Mouse (Mus musculus) spleen, adult 2 months (tissue): ENCODE results near the gene Arid1a. TPM values are rescaled to one million over a fixed set of nuclear protein-coding genes. Genes with fewer than 3 reads are reported as not detected.
A peak's percentile ranks its signal among the peaks of the same experiment; 100 is the strongest.
"Not testable (repeated sequence)": the region's sequence is repeated elsewhere in the genome, so short reads cannot be mapped to it uniquely, and the experiment has no call there.

Source experiments
- DNase-seq, 2 experiments: peaks; one replicate each; pipeline versions ENCODE4 v3.0.0 to v3.0.0-alpha.2; 2012 to 2021; ENCODE audit warnings: low spot score in 2 of 2, low read depth in 1 of 2
- H3K27ac ChIP-seq: fragments of 200-500 bp; 2 replicates; pipeline ENCODE4 v1.5.1; 2012; ENCODE audit warnings: low read length, inconsistent platforms; ENCODE audit not compliant: insufficient read depth
- H3K27me3 ChIP-seq: fragments of 200-500 bp; 2 replicates; pipeline ENCODE4 v1.6.1; 2012; ENCODE audit warnings: mild to moderate bottlenecking, moderate library complexity, low read length, inconsistent platforms; ENCODE audit not compliant: control insufficient read depth, insufficient read depth
- H3K36me3 ChIP-seq: fragments of 200-500 bp; 2 replicates; pipeline ENCODE4 v1.6.1; 2012; ENCODE audit warnings: mild to moderate bottlenecking, low read length, inconsistent platforms; ENCODE audit not compliant: control insufficient read depth, insufficient read depth
- H3K4me1 ChIP-seq: fragments of 200-500 bp; 2 replicates; pipeline ENCODE4 v1.6.1; 2011; ENCODE audit warnings: inconsistent platforms; ENCODE audit not compliant: control insufficient read depth, insufficient read depth, insufficient read length
- H3K4me3 ChIP-seq: fragments of 200-500 bp; 2 replicates; pipeline ENCODE4 v1.5.1; 2011; ENCODE audit warnings: mild to moderate bottlenecking, inconsistent platforms; ENCODE audit not compliant: insufficient read depth, insufficient read length; ENCODE audit errors: extremely low read depth
- CTCF ChIP-seq: fragments of 200-500 bp; IDR thresholded peaks from 2 replicates; pipeline ENCODE4 v1.5.1; 2011; ENCODE audit warnings: mild to moderate bottlenecking, inconsistent platforms; ENCODE audit not compliant: insufficient read depth, insufficient read length, insufficient replicate concordance; ENCODE audit errors: extremely low read depth
- POLR2A ChIP-seq: fragments of 200-500 bp; IDR thresholded peaks from 2 replicates; pipeline ENCODE4 v1.6.1; 2011; ENCODE audit warnings: low read depth, low read length, inconsistent platforms
- WGBS: fragments of 180-500 bp; shearing (Covaris S2); methylation state at CpG from one replicate; pipeline ENCODE4 v1.1.7; 2018; 5-methylcytosine and 5-hydroxymethylcytosine counted together
- polyA plus RNA-seq: library from polyadenylated mRNA; depleted of rRNA; stranded (reverse); fragments of >200 nt; gene quantifications from 2 replicates; pipeline ENCODE4 v1.2.3, GENCODE M21; 2012

Gene Arid1a
- polyA plus RNA-seq, 1 experiment: 150 TPM

DNA sequence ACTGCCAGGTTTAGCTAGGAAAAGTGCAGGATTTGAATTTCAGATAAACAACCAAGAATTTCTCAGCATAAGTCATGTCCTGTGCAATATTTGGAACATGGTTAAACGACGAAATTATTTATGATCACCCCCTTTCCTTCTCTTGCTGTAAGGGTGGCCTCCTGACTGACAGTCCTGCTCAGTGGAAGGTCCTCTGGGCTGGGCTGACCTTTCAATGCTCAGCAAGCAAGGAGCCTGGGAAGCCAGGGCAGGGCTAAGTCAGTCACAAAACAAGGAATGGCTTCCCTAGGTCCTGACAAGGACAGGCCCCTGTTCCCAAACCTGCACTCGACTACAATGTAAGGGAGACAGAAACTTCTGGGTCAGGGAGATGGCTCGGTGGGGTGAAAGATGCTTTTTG, 104.6 kb downstream of the Arid1a start:
- 68% methylated on average over 4 of the region's 4 CpGs for WGBS
- Histone ChIP-seq H3K36me3 (no peaks in the 10 kb centered on the region), H3K4me1 (peaks cover 5% of the 10 kb centered on the region; the same call in 1 of the 2 replicates), H3K27me3 (no peaks in the 10 kb centered on the region), H3K4me3 (no peak overlapping the region), H3K27ac (no peak overlapping the region)
- no peak for DNase-seq
- no peak for TF ChIP-seq CTCF

DNA sequence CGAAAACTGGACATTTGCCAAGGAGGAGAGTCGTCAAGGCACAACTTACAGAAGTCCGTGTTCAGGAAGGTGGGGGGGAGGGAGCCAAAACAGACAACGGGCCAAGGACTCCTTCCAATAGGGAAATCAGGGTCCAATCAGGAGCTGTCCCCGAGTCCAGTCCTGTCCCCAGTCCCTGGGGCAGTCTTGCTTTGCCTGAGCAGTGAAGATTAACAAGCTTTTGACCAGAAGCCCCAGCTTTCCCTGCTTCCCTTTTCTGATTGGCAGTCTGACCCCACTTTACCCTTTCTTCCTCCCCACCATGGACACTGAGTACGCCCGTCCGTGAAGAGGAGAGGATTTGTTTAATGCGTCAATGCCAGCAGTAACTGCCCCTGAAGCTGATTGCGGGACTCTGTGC, 105.1 kb downstream of the Arid1a start:
- DNase-seq: no peak
- Histone ChIP-seq H3K27me3 (no peaks in the 10 kb centered on the region), H3K36me3 (no peaks in the 10 kb centered on the region), H3K4me3 (no peak overlapping the region), H3K27ac (no peak overlapping the region), H3K4me1 (peaks cover 2% of the 10 kb centered on the region; the same call in 1 of the 2 replicates)
- TF ChIP-seq POLR2A: no peak
- no peak for TF ChIP-seq CTCF
- 50% methylated on average over 10 of the region's 10 CpGs for WGBS

DNA sequence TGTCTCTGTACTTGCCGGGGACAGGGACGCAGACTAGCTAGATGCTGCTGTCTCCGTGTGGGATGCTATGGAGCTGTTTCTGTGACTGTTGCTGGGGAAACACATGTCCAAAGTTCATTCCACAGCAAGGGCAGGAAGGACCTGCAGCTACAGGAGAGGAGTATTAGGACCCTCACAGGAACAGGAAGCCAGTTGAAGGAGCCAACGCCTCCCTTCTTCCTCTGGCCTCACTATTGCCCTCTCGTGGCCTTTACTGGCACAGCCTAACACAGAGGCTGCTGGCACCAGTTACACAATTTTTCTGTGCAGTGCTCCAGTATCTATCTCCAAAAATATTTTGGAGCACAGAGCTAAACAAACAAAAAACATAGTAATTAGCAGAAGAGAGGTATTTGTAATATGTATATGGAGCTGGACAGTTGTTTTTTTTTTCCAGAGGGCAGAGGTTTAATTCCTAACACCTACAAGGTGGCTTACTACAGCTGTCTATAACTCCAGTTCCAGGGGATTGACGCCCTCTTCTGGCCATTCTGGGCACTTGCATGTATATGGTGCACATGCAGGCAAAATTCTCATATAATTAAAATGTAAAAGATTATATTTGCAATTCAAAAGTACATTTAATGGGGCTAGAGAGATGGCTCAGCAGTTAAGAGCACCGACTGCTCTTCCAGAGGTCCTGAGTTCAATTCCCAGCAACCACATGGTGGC, 106.4 kb downstream of the Arid1a start, which contains the start of gene Zdhhc18:
Gene Zdhhc18, minus strand, starts transcription at position 166 of the 711 bp plus-strand sequence.
- peak within 1 kb of the TSS; percentile 71 for H3K27ac ChIP-seq
- DNase-seq: peak; percentile 74 to 87

DNA sequence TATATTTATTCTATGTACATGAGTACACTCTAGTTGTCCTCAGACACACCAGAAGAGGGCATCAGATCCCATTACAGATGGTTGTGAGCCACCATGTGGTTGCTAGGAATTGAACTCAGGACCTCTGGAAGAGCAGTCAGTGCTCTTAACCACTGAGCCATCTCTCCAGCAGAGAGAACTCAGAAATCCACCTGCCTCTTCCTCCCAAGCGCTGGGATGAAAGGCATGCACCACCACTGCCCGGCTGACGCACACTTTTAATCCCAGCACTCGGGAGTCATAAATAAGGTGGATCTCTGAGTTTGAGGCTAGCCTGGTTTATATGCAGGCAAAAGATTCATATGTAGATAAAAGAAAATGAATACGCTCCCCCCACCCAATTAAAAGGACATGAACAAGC, 107.1 kb downstream of the Arid1a start:
- H3K27me3 ChIP-seq, H3K4me1 ChIP-seq, H3K36me3 ChIP-seq, DNase-seq: not testable (repeated sequence)
- H3K27ac ChIP-seq: peak overlapping the region; percentile 71; the same call in 1 of the 2 replicates
- H3K4me3 ChIP-seq: peak overlapping the region; percentile 56; the same call in 1 of the 2 replicates
- WGBS: 77% methylated on average over 5 of the region's 5 CpGs

More for the DNA sequence above, 106.4 kb downstream of the Arid1a start, which contains the start of gene Zdhhc18:
- Histone ChIP-seq H3K36me3 (no peaks in the 10 kb centered on the region), H3K4me1 (no peaks in the 10 kb centered on the region), H3K4me3 (peak within 1 kb of the TSS; percentile 56), H3K27me3 (no peaks in the 10 kb centered on the region)
- WGBS: 27% methylated on average over 7 of the region's 7 CpGs
- TF ChIP-seq POLR2A (no peak; the same call in 1 of the 2 replicates), CTCF (peak; percentile 81; the same call in 1 of the 2 replicates)

DNA sequence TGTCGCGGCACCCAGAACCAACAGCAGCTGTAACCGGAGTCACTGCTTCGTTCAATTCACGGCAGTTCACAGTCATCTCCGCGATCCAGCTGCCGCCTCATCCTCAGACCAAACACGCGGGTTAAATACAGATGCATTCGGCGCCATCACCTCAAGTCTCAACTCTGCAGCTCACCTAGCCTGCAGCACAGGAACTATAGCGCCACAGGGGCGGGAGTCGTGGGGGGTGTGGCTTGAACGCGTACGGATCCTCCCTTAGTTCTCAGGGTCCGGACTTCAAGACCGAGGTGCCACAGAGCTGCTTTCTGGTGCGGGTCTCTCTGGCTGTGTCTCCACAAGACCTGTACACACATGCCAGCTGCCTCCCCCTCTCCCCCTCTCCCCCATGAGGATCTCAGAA, 110.9 kb downstream of the Arid1a start:
- H3K27me3 ChIP-seq: no peaks in the 10 kb centered on the region
- TF ChIP-seq CTCF (no peak), POLR2A (no peak)
- no peaks in the 10 kb centered on the region for H3K36me3 ChIP-seq
- WGBS: 89% methylated on average over 21 of the region's 21 CpGs
- no peaks in the 10 kb centered on the region for H3K4me1 ChIP-seq
- H3K4me3 ChIP-seq: no peak overlapping the region
- DNase-seq: no peak
- H3K27ac ChIP-seq: no peak overlapping the region

DNA sequence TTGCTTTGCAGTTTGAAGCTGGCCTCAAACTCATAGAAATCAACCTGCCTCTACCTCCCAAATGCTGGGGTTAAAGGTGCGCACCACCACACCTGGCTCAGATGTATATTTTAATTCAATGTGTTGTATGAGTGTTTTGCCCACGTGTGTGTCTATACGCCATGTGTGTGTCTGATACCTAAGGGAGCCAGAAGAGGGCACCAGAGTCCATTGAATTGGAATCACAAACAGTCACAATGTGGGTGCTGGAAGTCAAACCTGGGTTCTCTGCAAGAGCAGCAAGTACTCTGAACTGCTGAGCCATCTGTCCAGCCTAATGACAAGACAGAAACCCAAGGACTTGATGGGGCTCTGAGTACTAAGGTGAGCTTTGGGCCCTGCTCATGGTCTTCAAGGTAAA, 111.4 kb downstream of the Arid1a start:
- Histone ChIP-seq H3K27ac (no peak overlapping the region), H3K27me3 (no peaks in the 10 kb centered on the region), H3K4me3 (no peak overlapping the region), H3K36me3 (no peaks in the 10 kb centered on the region), H3K4me1 (no peaks in the 10 kb centered on the region)
- no peak for DNase-seq
- WGBS: 91% methylated on average over 3 of the region's 3 CpGs
- no peak for TF ChIP-seq CTCF
- TF ChIP-seq POLR2A: no peak

DNA sequence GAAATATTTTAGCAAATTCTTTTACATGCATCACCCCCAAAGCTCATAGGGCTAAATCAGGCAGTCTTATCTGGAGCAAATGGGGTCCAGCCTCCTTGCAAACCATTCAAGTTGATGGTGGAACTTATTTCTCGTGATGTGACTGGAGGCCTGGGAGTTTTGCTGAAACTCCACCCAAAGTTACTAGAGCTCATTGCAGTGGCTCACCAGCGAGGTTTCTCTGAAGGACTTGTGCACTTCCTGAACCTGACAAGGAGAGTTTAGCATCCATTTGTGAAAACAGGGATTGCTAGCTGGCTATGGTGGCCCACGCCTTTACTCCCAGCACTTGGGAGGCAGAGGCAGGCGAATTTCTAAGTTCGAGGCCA, 122.5 kb downstream of the Arid1a start:
- no peak for TF ChIP-seq CTCF
- no peak for TF ChIP-seq POLR2A
- DNase-seq: no peak
- Histone ChIP-seq H3K4me1 (peaks cover 23% of the 10 kb centered on the region; the same call in 1 of the 2 replicates), H3K4me3 (no peak overlapping the region), H3K27me3 (no peaks in the 10 kb centered on the region), H3K27ac (no peak overlapping the region), H3K36me3 (no peaks in the 10 kb centered on the region)
- WGBS: 85% methylated on average over 5 of the region's 5 CpGs
